Comparison of ENCODE assay signal across 8 mouse cellular contexts in the genomic region with DNA sequence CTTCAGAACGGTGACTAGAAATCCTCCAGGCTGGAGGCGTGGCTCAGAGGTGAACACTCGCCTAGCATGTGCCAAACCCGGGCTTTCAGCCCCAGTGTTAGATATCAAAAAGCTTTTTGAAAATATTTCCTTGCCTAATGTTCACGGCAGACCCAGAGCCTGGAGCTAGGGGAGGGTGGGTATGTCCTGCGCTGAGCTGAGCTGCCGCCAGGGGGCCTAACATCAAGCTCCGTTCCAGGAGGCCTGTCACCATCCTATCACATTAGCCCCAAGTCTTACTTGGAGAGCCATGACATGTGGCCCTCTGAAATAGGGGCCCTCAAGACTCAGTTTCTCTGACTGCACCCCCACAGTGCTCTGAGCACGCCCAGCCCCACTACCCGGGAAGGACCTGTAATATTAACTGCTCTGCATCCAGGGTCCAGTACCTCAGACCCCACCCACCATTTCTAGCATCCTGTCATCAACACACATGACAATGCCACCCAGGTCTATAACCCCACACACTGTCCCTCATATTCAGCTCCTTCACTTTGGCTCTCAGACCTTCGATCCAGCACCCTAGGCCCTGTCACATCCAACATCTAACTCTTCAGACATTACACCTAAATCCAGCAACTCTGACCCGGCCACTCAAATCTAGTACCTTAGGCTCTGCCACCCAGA. TPM values are rescaled to one million over a fixed set of nuclear protein-coding genes. Genes with fewer than 3 reads are reported as not detected.
DNase-seq lines count a peak whose midpoint lies in the region; ATAC-seq lines count a peak whose summit lies in the region.

No protein-coding gene starts in this region.

- ATAC-seq in forebrain, embryonic 11.5 days (replicated peaks; ENCODE audit: low FRiP score), result peak; percentile 74
- ATAC-seq in neural tube, embryonic 14.5 days (ENCODE audit: low read depth), result peak; percentile 78

- peak overlapping the region; percentile 58 for H3K4me3 ChIP-seq in forebrain, embryonic 11.5 days (ENCODE audit: low read depth, low read length)
- H3K4me3 ChIP-seq in neural tube, embryonic 14.5 days (ENCODE audit: low read depth, low read length), result peak overlapping the region; percentile 82

- H3K27me3 ChIP-seq in forebrain, embryonic 11.5 days (ENCODE audit: control insufficient read depth, insufficient read depth, low read length), result no peaks in the 10 kb centered on the region
- no peaks in the 10 kb centered on the region for H3K27me3 ChIP-seq in neural tube, embryonic 14.5 days (ENCODE audit: control insufficient read depth, insufficient read depth, low read length)

- H3K4me2 ChIP-seq in forebrain, embryonic 11.5 days (ENCODE audit: low read depth, low read length, severe bottlenecking), result peak overlapping the region; percentile 80
- peak overlapping the region; percentile 98 for H3K4me2 ChIP-seq in neural tube, embryonic 14.5 days (ENCODE audit: low read depth, low read length)

- 0 out of 2 replicates have a peak, but pooled peaks cover 2% of the 10 kb centered on the region for H3K4me1 ChIP-seq in forebrain, embryonic 11.5 days (replicated peaks; ENCODE audit: control insufficient read depth, insufficient read depth, low read length)
- peaks cover 6% of the 10 kb centered on the region for H3K4me1 ChIP-seq in neural tube, embryonic 14.5 days (ENCODE audit: control insufficient read depth, insufficient read depth, low read length)

- H3K27ac ChIP-seq in forebrain, embryonic 11.5 days (ENCODE audit: low read depth, low read length), result 0 out of 2 replicates have a peak overlapping the region, but pooled peaks have one; percentile 3
- H3K27ac ChIP-seq in neural tube, embryonic 14.5 days (ENCODE audit: low read depth, low read length), result peak overlapping the region; percentile 2

- WGBS in forebrain, embryonic 11.5 days, result 8% methylated on average over 12 of the region's 12 CpGs
- WGBS in neural tube, embryonic 14.5 days, result 9% methylated on average over 12 of the region's 12 CpGs

- H3K9ac ChIP-seq in forebrain, embryonic 11.5 days (ENCODE audit: low read length), result peak overlapping the region; percentile 83
- peak overlapping the region; percentile 92 for H3K9ac ChIP-seq in neural tube, embryonic 14.5 days (replicated peaks; ENCODE audit: low read depth, low read length)

- H3K36me3 ChIP-seq in forebrain, embryonic 11.5 days (ENCODE audit: control insufficient read depth, insufficient read depth, low read length), result peaks cover 7% of the 10 kb centered on the region; the same call in 1 of the 2 replicates
- H3K36me3 ChIP-seq in neural tube, embryonic 14.5 days (ENCODE audit: control insufficient read depth, insufficient read depth, low read length), result peaks cover 22% of the 10 kb centered on the region

- DNase-seq in MEL-GATA-1-ER (ENCODE audit: extremely low read depth, low read depth), result peak; percentile 74
- DNase-seq in c-Kit-positive CD71-positive TER-119-positive erythroid progenitor cells, embryonic 14.5 days (ENCODE audit: low spot score), result peak; percentile 83
- peak; percentile 92 for DNase-seq in forebrain, embryonic 11.5 days (ENCODE audit: low spot score)
- DNase-seq in heart, postnatal 10 days, result peak; percentile 83 to 90
- DNase-seq in kidney, postnatal 4 days, result peak; percentile 89 to 91
- peak; percentile 74 to 80 for DNase-seq in lung, adult 18-20 months
- peak; percentile 82 for DNase-seq in thymus, postnatal 0 days (ENCODE audit: low spot score)

- H3K9me3 ChIP-seq in forebrain, embryonic 11.5 days (ENCODE audit: control insufficient read depth, low read length), result no peaks in the 10 kb centered on the region
- no peaks in the 10 kb centered on the region for H3K9me3 ChIP-seq in neural tube, embryonic 14.5 days (ENCODE audit: control insufficient read depth, low read length)

- intact Hi-C loops in heart, postnatal 10 days (cut with DNase I), result no loop called here

RNA-seq across cellular contexts. Expression of gene Cox19, which starts 7.1 kb away (rescaled TPM):
- polyA plus RNA-seq in forebrain, embryonic 11.5 days (2014; fragmentation: Nextera tagmentation; extraction: Ambion mirVana), result 103 and 130 TPM in 2 replicates
- 10 to 100 TPM; 88.8 to 96.4 TPM for total RNA-seq in heart, postnatal 10 days (2021)
- polyA plus RNA-seq in neural tube, embryonic 14.5 days (2014; fragmentation: Nextera tagmentation; extraction: Ambion mirVana), result 108 and 113 TPM in 2 replicates
- 110 and 112 TPM in 2 replicates for polyA plus RNA-seq in thymus, postnatal 0 days (2015; fragmentation: Nextera tagmentation; extraction: Ambion mirVana)

RNA-seq across cellular contexts. Expression of gene Cyp2w1, which starts 8.3 kb away (rescaled TPM):
- polyA plus RNA-seq in forebrain, embryonic 11.5 days (2014; fragmentation: Nextera tagmentation; extraction: Ambion mirVana), result not detected in 2 replicates
- total RNA-seq in heart, postnatal 10 days (2021), result not detected
- not detected in 2 replicates for polyA plus RNA-seq in neural tube, embryonic 14.5 days (2014; fragmentation: Nextera tagmentation; extraction: Ambion mirVana)
- not detected in 2 replicates for polyA plus RNA-seq in thymus, postnatal 0 days (2015; fragmentation: Nextera tagmentation; extraction: Ambion mirVana)

RNA-seq across cellular contexts. Expression of gene Adap1, which starts 18.7 kb away (rescaled TPM):
- 1.9 and 2.0 TPM in 2 replicates for polyA plus RNA-seq in forebrain, embryonic 11.5 days (2014; fragmentation: Nextera tagmentation; extraction: Ambion mirVana)
- total RNA-seq in heart, postnatal 10 days (2021), result 1 to 10 TPM; 1.6 to 1.8 TPM
- 59.9 and 64.6 TPM in 2 replicates for polyA plus RNA-seq in neural tube, embryonic 14.5 days (2014; fragmentation: Nextera tagmentation; extraction: Ambion mirVana)
- 3.1 TPM in 2 replicates for polyA plus RNA-seq in thymus, postnatal 0 days (2015; fragmentation: Nextera tagmentation; extraction: Ambion mirVana)

RNA-seq across cellular contexts. Expression of gene Gpr146, which starts 33.3 kb away (rescaled TPM):
- 1.8 and 1.9 TPM in 2 replicates for polyA plus RNA-seq in forebrain, embryonic 11.5 days (2014; fragmentation: Nextera tagmentation; extraction: Ambion mirVana)
- 10 to 100 TPM; 33.7 to 37.2 TPM for total RNA-seq in heart, postnatal 10 days (2021)
- 1.8 and 2.2 TPM in 2 replicates for polyA plus RNA-seq in neural tube, embryonic 14.5 days (2014; fragmentation: Nextera tagmentation; extraction: Ambion mirVana)
- 5.5 and 7.4 TPM in 2 replicates for polyA plus RNA-seq in thymus, postnatal 0 days (2015; fragmentation: Nextera tagmentation; extraction: Ambion mirVana)

Comparison
In these comparisons a context has a peak if more than half of its experiments do, and no peak if none do; other contexts are left out.
1. Peak in every context shown above with its lines: DNase-seq, ATAC-seq, H3K4me3 ChIP-seq and H3K27ac ChIP-seq.
2. RNA of gene Adap1, which starts 18.7 kb away (polyA plus RNA-seq): 59.9 to 64.6 TPM in neural tube, embryonic 14.5 days; 3.1 TPM in thymus, postnatal 0 days and 1.9 to 2.0 TPM in forebrain, embryonic 11.5 days; every median in the first group is over 10 times any median in the second.